ENCODE assay signal across 13 mouse cellular contexts in the genomic region with DNA sequence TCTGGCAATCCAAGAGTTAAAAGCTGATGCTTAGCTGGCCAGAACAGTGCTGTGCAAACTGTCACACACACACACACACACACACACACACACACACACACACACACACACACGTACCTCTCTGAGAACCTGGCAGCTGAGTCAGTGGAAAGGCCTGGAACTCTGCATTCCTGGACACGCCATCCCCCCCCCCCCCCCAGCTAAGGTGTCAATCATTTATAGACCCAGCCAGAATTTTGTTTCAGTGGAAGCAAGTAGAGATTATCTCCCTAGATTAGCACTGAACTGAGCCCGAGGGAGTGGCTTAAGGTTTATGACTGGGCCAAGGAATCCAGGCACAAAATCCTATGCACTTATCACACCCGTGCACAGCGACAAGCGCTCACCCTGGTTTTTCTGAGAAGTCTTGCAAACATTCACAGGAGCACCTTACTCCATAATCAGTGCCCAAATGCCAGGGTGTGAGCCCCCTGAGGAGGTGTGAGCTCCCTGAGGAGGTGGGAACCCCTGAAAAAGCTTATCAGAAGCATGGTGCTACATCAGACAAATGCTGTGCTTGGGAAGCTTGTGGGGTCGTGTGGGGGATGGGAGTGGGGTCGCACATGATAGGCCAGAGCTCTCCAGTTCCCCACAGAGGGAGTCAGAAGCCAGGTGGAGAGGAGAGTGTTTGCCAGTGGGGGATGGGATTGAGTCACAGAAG. TPM values are rescaled to one million over a fixed set of nuclear protein-coding genes. Genes with fewer than 3 reads are reported as not detected.
A peak's percentile ranks its signal among the peaks of the same experiment; 100 is the strongest.
DNase-seq lines count a peak whose midpoint lies in the region; ATAC-seq and TF ChIP-seq lines count a peak whose summit lies in the region.
"Had no signal": no experiment of that assay in that cellular context is flagged by ENCODE, and none has a peak within 500 bp of the region (broad histone marks: within the 10 kb centered on the region; RNA-seq: fewer than 3 reads in every experiment).

No protein-coding gene starts in this region.

- no peak for TF ChIP-seq CTCF in lung, embryonic 14.5 days (IDR thresholded peaks at IDR 0.05; ENCODE audit: low read depth)
- no peak for TF ChIP-seq CTCF in cortical plate, adult 2 months (IDR thresholded peaks at IDR 0.05; ENCODE audit: extremely low read depth, insufficient read depth, low read length)

- H3K9me3 ChIP-seq in lung, embryonic 14.5 days (ENCODE audit: low read depth, low read length) = no peaks in the 10 kb centered on the region
- H3K9me3 ChIP-seq in stomach, embryonic 16.5 days (replicated peaks; ENCODE audit: control insufficient read depth, low read length) = no peaks in the 10 kb centered on the region
- H3K9me3 ChIP-seq: hindbrain, embryonic 12.5 days; limb, embryonic 15.5 days; neural tube, embryonic 13.5 days had no signal

- 0 out of 2 replicates have a peak, but pooled peaks cover 4% of the 10 kb centered on the region for H3K4me1 ChIP-seq in lung, embryonic 14.5 days (ENCODE audit: insufficient read depth)
- H3K4me1 ChIP-seq in cortical plate, adult 2 months (ENCODE audit: control insufficient read depth, insufficient read depth, low read length) = no peaks in the 10 kb centered on the region
- peaks cover 7% of the 10 kb centered on the region; the same call in 1 of the 2 replicates for H3K4me1 ChIP-seq in stomach, embryonic 16.5 days (ENCODE audit: control insufficient read depth, insufficient read depth, low read length)
- H3K4me1 ChIP-seq: limb, embryonic 15.5 days; neural tube, embryonic 13.5 days had no signal

- H3K4me3 ChIP-seq in lung, embryonic 14.5 days (ENCODE audit: low read depth, low read length) = no peak overlapping the region
- no peak overlapping the region for H3K4me3 ChIP-seq in cortical plate, adult 2 months (ENCODE audit: insufficient read depth, low read length)
- no peak overlapping the region for H3K4me3 ChIP-seq in stomach, embryonic 16.5 days (replicated peaks; ENCODE audit: low read length)
- H3K4me3 ChIP-seq: hindbrain, embryonic 12.5 days; limb, embryonic 15.5 days; neural tube, embryonic 13.5 days had no signal

- H3K27ac ChIP-seq in lung, embryonic 14.5 days (ENCODE audit: low read depth) = peak overlapping the region; percentile 89
- peak overlapping the region; percentile 61; the same call in 1 of the 2 replicates for H3K27ac ChIP-seq in cortical plate, adult 2 months (ENCODE audit: insufficient read depth, low read length)
- peak overlapping the region; percentile 96 for H3K27ac ChIP-seq in stomach, embryonic 16.5 days (ENCODE audit: low read length)
- H3K27ac ChIP-seq: hindbrain, embryonic 12.5 days; limb, embryonic 15.5 days; neural tube, embryonic 13.5 days had no signal

- TF ChIP-seq POLR2A in cortical plate, adult 2 months (IDR thresholded peaks at IDR 0.05; ENCODE audit: extremely low read depth, insufficient read depth, low read length) = no peak

- H3K27me3 ChIP-seq in lung, embryonic 14.5 days (ENCODE audit: insufficient read depth, low read length) = no peaks in the 10 kb centered on the region
- no peaks in the 10 kb centered on the region for H3K27me3 ChIP-seq in stomach, embryonic 16.5 days (ENCODE audit: control insufficient read depth, insufficient read depth, low read length)
- H3K27me3 ChIP-seq: limb, embryonic 15.5 days; neural tube, embryonic 13.5 days had no signal

- 4% methylated on average over 8 of the region's 8 CpGs for WGBS in lung, embryonic 14.5 days
- WGBS in stomach, embryonic 16.5 days = 10% methylated on average over 8 of the region's 8 CpGs

- peak overlapping the region; percentile 23; the same call in 1 of the 2 replicates for H3K4me2 ChIP-seq in lung, embryonic 14.5 days
- H3K4me2 ChIP-seq in stomach, embryonic 16.5 days (ENCODE audit: low read depth, low read length) = no peak overlapping the region
- H3K4me2 ChIP-seq: hindbrain, embryonic 12.5 days; limb, embryonic 15.5 days; neural tube, embryonic 13.5 days had no signal

- peak; percentile 68 for ATAC-seq in lung, embryonic 14.5 days (ENCODE audit: insufficient read depth)
- ATAC-seq in stomach, embryonic 16.5 days (ENCODE audit: insufficient read depth, low FRiP score) = peak; percentile 79
- ATAC-seq: forebrain, embryonic 16.5 days had no signal

- no peak overlapping the region for H3K9ac ChIP-seq in lung, embryonic 14.5 days
- H3K9ac ChIP-seq in stomach, embryonic 16.5 days (ENCODE audit: low read length) = no peak overlapping the region
- H3K9ac ChIP-seq: hindbrain, embryonic 12.5 days; limb, embryonic 15.5 days; neural tube, embryonic 13.5 days had no signal

- H3K36me3 ChIP-seq in lung, embryonic 14.5 days (ENCODE audit: insufficient read depth) = no peaks in the 10 kb centered on the region
- H3K36me3 ChIP-seq in stomach, embryonic 16.5 days (ENCODE audit: control insufficient read depth, insufficient read depth, low read length) = no peaks in the 10 kb centered on the region
- H3K36me3 ChIP-seq: hindbrain, embryonic 12.5 days; limb, embryonic 15.5 days; neural tube, embryonic 13.5 days had no signal

- peak; percentile 47 for DNase-seq in lung, embryonic 14.5 days
- DNase-seq in lung, postnatal 25 days (ENCODE audit: low spot score) = no peak
- DNase-seq in kidney, postnatal 25 days = peak; percentile 58 to 77
- DNase-seq in adrenal gland, adult 8-10 months = no peak
- no peak for DNase-seq in neural tube, embryonic 10.5 days (ENCODE audit: extremely low spot score, low spot score)
- no peak for DNase-seq in layer of hippocampus, adult 8-10 months (ENCODE audit: low spot score in 2 of 2)
- DNase-seq: cerebellum, postnatal 25 days had no signal

RNA-seq across cellular contexts. Expression of gene Hkdc1, which starts 9.2 kb away (rescaled TPM):
- 1.4 and 1.5 TPM in 2 replicates for polyA plus RNA-seq in lung, embryonic 14.5 days (2014; fragmentation: Nextera tagmentation; extraction: Ambion mirVana)
- 18.5 and 18.6 TPM in 2 replicates for polyA plus RNA-seq in cortical plate, adult 2 months (2012; rRNA removed)
- 15.6 and 17.4 TPM in 2 replicates for polyA plus RNA-seq in stomach, embryonic 16.5 days (2015; fragmentation: Nextera tagmentation; extraction: Ambion mirVana)
- not detected for total RNA-seq in adrenal gland, adult 8-10 months (2022)
- total RNA-seq in layer of hippocampus, adult 8-10 months (2022) = 1 to 10 TPM; 3.2 to 6.4 (median 5.2) TPM

RNA-seq across cellular contexts. Expression of gene Hk1, which starts 33.3 kb away (rescaled TPM):
- polyA plus RNA-seq in lung, embryonic 14.5 days (2014; fragmentation: Nextera tagmentation; extraction: Ambion mirVana) = 20.9 and 22.4 TPM in 2 replicates
- polyA plus RNA-seq in cortical plate, adult 2 months (2012; rRNA removed) = 223 and 232 TPM in 2 replicates
- 55.0 and 67.0 TPM in 2 replicates for polyA plus RNA-seq in stomach, embryonic 16.5 days (2015; fragmentation: Nextera tagmentation; extraction: Ambion mirVana)
- 10 to 100 TPM; 32.4 to 53.5 (median 42.9) TPM for total RNA-seq in adrenal gland, adult 8-10 months (2022)
- 100 to 1,000 TPM; 306 to 330 (median 314) TPM for total RNA-seq in layer of hippocampus, adult 8-10 months (2022)

RNA-seq across cellular contexts. Expression of gene 4930507D05Rik, which starts 36.2 kb away (rescaled TPM):
- 0.50 and 0.60 TPM in 2 replicates for polyA plus RNA-seq in lung, embryonic 14.5 days (2014; fragmentation: Nextera tagmentation; extraction: Ambion mirVana)
- polyA plus RNA-seq in cortical plate, adult 2 months (2012; rRNA removed) = 1.2 and 1.3 TPM in 2 replicates
- 0.27 TPM in 1 of 2 replicates, not detected in the other for polyA plus RNA-seq in stomach, embryonic 16.5 days (2015; fragmentation: Nextera tagmentation; extraction: Ambion mirVana)
- total RNA-seq in adrenal gland, adult 8-10 months (2022) = under 1 TPM; 0.31 to 0.56 (median 0.36) TPM
- 1 to 10 TPM in 3 of 4 experiments, under 1 TPM in 1; 0.92 to 1.2 (median 1.1) TPM for total RNA-seq in layer of hippocampus, adult 8-10 months (2022)

RNA-seq across cellular contexts. Expression of gene Supv3l1, which starts 36.5 kb away (rescaled TPM):
- 27.3 and 27.6 TPM in 2 replicates for polyA plus RNA-seq in lung, embryonic 14.5 days (2014; fragmentation: Nextera tagmentation; extraction: Ambion mirVana)
- polyA plus RNA-seq in cortical plate, adult 2 months (2012; rRNA removed) = 30.2 and 32.2 TPM in 2 replicates
- 23.9 and 26.1 TPM in 2 replicates for polyA plus RNA-seq in stomach, embryonic 16.5 days (2015; fragmentation: Nextera tagmentation; extraction: Ambion mirVana)
- total RNA-seq in adrenal gland, adult 8-10 months (2022) = 10 to 100 TPM; 30.6 to 36.8 (median 34.8) TPM
- total RNA-seq in layer of hippocampus, adult 8-10 months (2022) = 10 to 100 TPM; 21.6 to 27.3 (median 26.8) TPM

Comparison
In these comparisons a context has a peak if more than half of its experiments do, and no peak if none do; other contexts are left out.
1. DNase-seq: peak in lung, embryonic 14.5 days (single experiment) and kidney, postnatal 25 days (2 of 2); none in lung, postnatal 25 days (single experiment), adrenal gland, adult 8-10 months (single experiment), neural tube, embryonic 10.5 days (single experiment) and layer of hippocampus, adult 8-10 months (0 of 2).
2. Peak in every context shown above with its lines, with median percentiles within 50 percentile points of each other: H3K27ac ChIP-seq.